Mouse (Mus musculus) ES-Bruce4 (cell line): Measurements from ENCODE around the gene 2610301B20Rik. TPM values are rescaled to one million over a fixed set of nuclear protein-coding genes. Genes with fewer than 3 reads are reported as not detected.

Experiments
- H3K27ac ChIP-seq: 2 replicates; pipeline ENCODE4 v1.5.1; 2012; ENCODE audit warnings: low read length, inconsistent platforms; ENCODE audit not compliant: insufficient read depth
- H3K27me3 ChIP-seq: 2 replicates; pipeline ENCODE4 v1.6.1; 2012; ENCODE audit warnings: mild to moderate bottlenecking, low read length, inconsistent platforms; ENCODE audit not compliant: control insufficient read depth, poor library complexity, insufficient read depth, severe bottlenecking
- H3K36me3 ChIP-seq: 2 replicates; pipeline ENCODE4 v1.6.1; 2012; ENCODE audit warnings: inconsistent platforms, mild to moderate bottlenecking, low read length, moderate library complexity; ENCODE audit not compliant: control insufficient read depth, poor library complexity, insufficient read depth, severe bottlenecking
- H3K4me1 ChIP-seq: one replicate; pipeline ENCODE4 v1.8.1; 2011; ENCODE audit warnings: low read length; ENCODE audit not compliant: control insufficient read depth, insufficient read depth
- H3K4me3 ChIP-seq: 2 replicates; pipeline ENCODE4 v1.5.1; 2011; ENCODE audit warnings: low read depth, mild to moderate bottlenecking, low read length
- H3K9ac ChIP-seq: 2 replicates; pipeline ENCODE4 v1.6.1; 2012; ENCODE audit warnings: low read depth, mild to moderate bottlenecking, inconsistent platforms; ENCODE audit not compliant: poor library complexity, severe bottlenecking
- H3K9me3 ChIP-seq: replicated peaks from 2 replicates; pipeline ENCODE4 v1.6.1; 2012; ENCODE audit warnings: mild to moderate bottlenecking, low read length, inconsistent platforms; ENCODE audit not compliant: control insufficient read depth, poor library complexity, insufficient read depth, severe bottlenecking
- CTCF ChIP-seq: IDR thresholded peaks from one replicate; pipeline ENCODE4 v1.8.1; 2011; ENCODE audit warnings: low read depth, low read length
- EP300 ChIP-seq: IDR thresholded peaks from 2 replicates; pipeline ENCODE4 v1.6.1; 2011; ENCODE audit warnings: low read depth, low read length; ENCODE audit not compliant: insufficient read depth
- POLR2A ChIP-seq: IDR thresholded peaks from one replicate; pipeline ENCODE4 v1.8.1; 2011; ENCODE audit warnings: low read length; ENCODE audit not compliant: insufficient read depth
- polyA plus RNA-seq: library from polyadenylated mRNA; stranded (reverse); fragments of >200 nt; gene quantifications from 2 replicates; pipeline ENCODE4 v1.2.4, GENCODE M21; 2011; ENCODE audit warnings: low read depth; ENCODE audit not compliant: missing spikeins, insufficient read depth, insufficient read length

Gene 2610301B20Rik
- 14.3 and 16.9 TPM in 2 replicates for polyA plus RNA-seq

DNA sequence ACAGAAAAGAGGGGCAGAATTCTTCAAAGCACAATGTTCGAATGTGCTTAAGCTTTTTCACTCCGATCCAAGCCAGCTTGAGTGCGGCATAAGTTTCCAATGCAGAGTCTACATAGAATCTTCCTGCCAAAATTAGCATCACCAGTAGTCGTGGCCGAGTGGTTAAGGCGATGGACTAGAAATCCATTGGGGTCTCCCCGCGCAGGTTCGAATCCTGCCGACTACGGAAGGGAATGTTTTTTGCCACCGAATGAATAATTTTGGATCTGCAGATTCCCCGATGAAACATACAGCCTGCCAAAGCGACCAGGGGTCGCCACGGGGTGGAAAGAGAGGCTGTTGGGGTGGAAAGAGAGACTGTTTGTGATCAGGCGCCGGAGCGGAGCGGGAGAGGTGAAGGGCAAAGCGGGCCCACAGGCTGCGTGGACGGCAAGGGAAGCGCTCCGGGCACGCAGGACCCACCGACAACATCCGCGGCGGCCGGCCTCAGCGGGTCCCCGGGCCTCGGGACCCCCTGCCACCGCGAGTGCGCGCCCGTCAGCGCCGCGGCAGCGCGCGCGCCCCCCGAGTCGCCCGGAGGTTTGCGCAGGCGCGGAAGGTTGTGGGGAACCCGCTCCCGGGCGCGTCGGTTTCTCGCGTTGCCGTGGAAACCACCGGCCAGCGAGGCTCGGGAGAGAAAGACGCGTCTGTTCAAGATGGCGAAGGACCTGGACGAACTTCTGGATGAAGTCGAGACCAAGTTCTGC, at the start of gene 2610301B20Rik:
TSS of gene 2610301B20Rik (plus strand) at position 579 of the 746 bp plus-strand sequence.
- H3K9ac ChIP-seq, result peak within 1 kb of the TSS; percentile 90
- no peaks in the 10 kb centered on the region for H3K36me3 ChIP-seq
- H3K4me1 ChIP-seq, result no peaks in the 10 kb centered on the region
- TF ChIP-seq CTCF, result no peak
- TF ChIP-seq EP300, result no peak
- no peak for TF ChIP-seq POLR2A
- peak within 1 kb of the TSS; percentile 67 for H3K4me3 ChIP-seq
- H3K9me3 ChIP-seq, result peaks cover 13% of the 10 kb centered on the region
- H3K27me3 ChIP-seq, result no peaks in the 10 kb centered on the region
- H3K27ac ChIP-seq, result peak within 1 kb of the TSS; percentile 70

GRCm38 (mm10) chr4:10833273-10833672, 41.0 kb upstream of the 2610301B20Rik start:
- Histone ChIP-seq H3K27ac (no peak overlapping the region), H3K36me3 (no peaks in the 10 kb centered on the region), H3K4me1 (no peaks in the 10 kb centered on the region), H3K27me3 (no peaks in the 10 kb centered on the region), H3K9me3 (no peaks in the 10 kb centered on the region), H3K4me3 (no peak overlapping the region), H3K9ac (no peak overlapping the region)
- TF ChIP-seq POLR2A (no peak), CTCF (no peak), EP300 (no peak)

DNA sequence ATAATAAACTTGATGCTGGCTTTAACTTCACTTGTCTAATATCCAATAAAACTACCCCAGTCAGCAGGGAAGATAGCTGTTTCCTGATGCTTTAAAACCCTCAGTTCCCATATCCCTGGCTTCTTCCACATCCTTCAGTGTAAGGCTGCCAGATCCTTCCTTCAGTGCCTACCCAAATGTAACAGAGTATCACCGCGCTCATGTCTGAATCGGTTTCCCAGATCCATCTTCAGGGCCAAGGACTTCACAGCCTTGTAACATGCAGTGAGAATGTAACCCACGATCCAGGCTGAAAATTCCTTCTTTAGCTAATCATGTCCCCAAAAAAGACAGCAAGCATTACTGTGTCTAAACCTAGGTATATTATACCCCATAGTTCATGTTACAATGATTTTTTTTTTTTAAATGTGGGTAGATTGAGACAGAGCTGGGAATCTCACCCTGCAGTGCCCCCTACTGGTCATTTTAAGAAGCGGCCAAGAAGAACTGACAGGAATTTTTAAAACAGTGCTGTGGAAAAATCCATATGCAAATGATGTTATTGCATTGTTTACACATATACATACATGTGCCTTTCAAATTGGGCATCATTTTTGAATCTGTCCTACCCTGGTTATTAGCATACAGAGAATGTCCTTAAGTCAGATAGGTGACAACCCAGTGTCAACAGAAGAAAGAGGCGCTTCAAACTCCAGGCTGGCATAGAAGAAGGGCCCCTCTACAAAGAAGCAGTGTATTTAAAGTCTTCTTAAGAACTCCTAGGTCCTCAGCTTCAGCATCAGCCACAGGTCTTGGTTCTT, 38.8 kb upstream of the 2610301B20Rik start:
- Histone ChIP-seq H3K9me3 (no peaks in the 10 kb centered on the region), H3K4me3 (no peak overlapping the region), H3K27ac (no peak overlapping the region), H3K36me3 (no peaks in the 10 kb centered on the region), H3K9ac (no peak overlapping the region), H3K27me3 (no peaks in the 10 kb centered on the region), H3K4me1 (no peaks in the 10 kb centered on the region)
- TF ChIP-seq EP300, result no peak
- TF ChIP-seq POLR2A, result no peak
- no peak for TF ChIP-seq CTCF

DNA sequence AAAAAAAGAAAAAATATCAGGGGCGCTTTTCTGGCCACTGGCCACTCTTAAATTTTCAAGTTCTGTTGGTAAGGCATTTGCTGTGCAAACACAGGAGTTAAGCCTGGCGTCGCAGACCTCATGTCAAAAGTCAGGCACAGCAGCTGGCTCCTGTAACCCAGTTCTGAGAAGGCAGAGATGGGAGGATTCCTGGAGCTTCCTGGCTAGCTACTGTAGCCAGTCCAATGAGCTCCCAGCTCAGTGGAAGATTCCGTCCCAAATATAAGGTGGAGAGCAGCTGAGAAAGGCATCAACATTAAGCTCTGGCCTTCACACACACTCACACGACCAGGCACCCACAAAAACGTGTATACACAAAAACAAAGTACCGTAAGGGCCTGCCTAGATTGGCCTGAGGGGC, 28.4 kb upstream of the 2610301B20Rik start:
- Histone ChIP-seq H3K27me3 (no peaks in the 10 kb centered on the region; the same call in 1 of the 2 replicates), H3K9me3 (no peaks in the 10 kb centered on the region), H3K4me3 (no peak overlapping the region), H3K9ac (no peak overlapping the region), H3K27ac (no peak overlapping the region), H3K4me1 (no peaks in the 10 kb centered on the region), H3K36me3 (no peaks in the 10 kb centered on the region)
- TF ChIP-seq EP300, result no peak
- TF ChIP-seq POLR2A, result no peak
- TF ChIP-seq CTCF, result no peak

GRCm38 (mm10) chr4:10849812-10850211, 24.5 kb upstream of the 2610301B20Rik start:
- Histone ChIP-seq H3K27ac (no peak overlapping the region), H3K36me3 (no peaks in the 10 kb centered on the region), H3K9me3 (0 out of 2 replicates have a peak, but pooled peaks cover 2% of the 10 kb centered on the region), H3K4me1 (no peaks in the 10 kb centered on the region), H3K9ac (no peak overlapping the region), H3K4me3 (no peak overlapping the region), H3K27me3 (no peaks in the 10 kb centered on the region; the same call in 1 of the 2 replicates)
- TF ChIP-seq CTCF (no peak), POLR2A (no peak), EP300 (no peak)
